Mouse (Mus musculus): ENCODE measurements at regions not wholly inside any gene's neighbourhood (a gene's known extent, or its start where the extent isn't known, plus 50 kb on each side); places are given as distances from the start of the nearest gene placed in this dataset.

GRCm38 (mm10) chr10:126094238-126094880 is 128.4 kb downstream of the Lrig3 start:
- 83% methylated on average over 16 of the region's 16 CpGs for WGBS
- no peak overlapping the region for H3K9ac ChIP-seq (ENCODE audit: low read depth, low read length)

GRCm38 (mm10) chr10:126097896-126098295 is 131.9 kb downstream of the Lrig3 start:
- TF ChIP-seq CTCF (IDR thresholded peaks at IDR 0.05; ENCODE audit: low read depth, low read length): no peak
- no peak for TF ChIP-seq POLR2A (IDR thresholded peaks at IDR 0.05; ENCODE audit: extremely low read depth, insufficient read depth, low read length)
- WGBS: 82% methylated on average over 10 of the region's 10 CpGs

More at GRCm38 (mm10) chr10:126094238-126094880, 128.4 kb downstream of the Lrig3 start:
- no peak overlapping the region for H3K4me3 ChIP-seq (ENCODE audit: insufficient read depth, low read depth, low read length)
- H3K27me3 ChIP-seq (ENCODE audit: control insufficient read depth, insufficient read depth, low read length): no peaks in the 10 kb centered on the region
- DNase-seq (ENCODE audit: extremely low read depth, low read depth, low spot score): no peak
- no peaks in the 10 kb centered on the region for H3K79me2 ChIP-seq (ENCODE audit: control insufficient read depth, insufficient read depth, low read length)
- H3K4me1 ChIP-seq (ENCODE audit: control insufficient read depth, insufficient read depth, low read length): no peaks in the 10 kb centered on the region
- H3K27ac ChIP-seq (replicated peaks; ENCODE audit: insufficient read depth, low read depth, low read length): no peak overlapping the region
- TF ChIP-seq POLR2A (IDR thresholded peaks at IDR 0.05; ENCODE audit: extremely low read depth, insufficient read depth, low read length) (no peak), CTCF (IDR thresholded peaks at IDR 0.05; ENCODE audit: low read depth, low read length) (no peak)
- no peaks in the 10 kb centered on the region for H3K36me3 ChIP-seq (ENCODE audit: control insufficient read depth, insufficient read depth, low read length)

DNA sequence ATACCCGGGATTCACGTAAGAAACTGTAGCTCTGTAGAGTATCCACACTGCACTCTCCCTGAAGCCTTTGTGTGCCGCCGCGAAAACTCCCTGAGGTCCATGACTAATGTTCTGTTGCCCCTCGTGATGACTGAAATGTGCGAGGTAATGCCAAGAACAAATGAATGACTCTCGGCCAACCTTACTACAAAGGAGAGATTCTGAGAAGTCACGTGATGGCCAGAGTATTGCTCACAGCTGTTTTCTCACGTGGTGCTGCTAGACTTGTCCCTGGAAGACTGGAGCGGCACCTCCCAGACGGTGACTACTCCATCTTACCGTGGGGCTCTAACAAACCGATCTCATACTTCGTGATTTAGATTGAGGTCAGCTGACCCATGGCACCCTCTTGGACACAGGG is 136.9 kb downstream of the Lrig3 start:
- no peaks in the 10 kb centered on the region for H3K36me3 ChIP-seq (ENCODE audit: control insufficient read depth, insufficient read depth, low read length)
- no peak overlapping the region for H3K27ac ChIP-seq (replicated peaks; ENCODE audit: insufficient read depth, low read depth, low read length)
- WGBS: 91% methylated on average over 15 of the region's 15 CpGs
- H3K4me3 ChIP-seq (ENCODE audit: insufficient read depth, low read depth, low read length): no peak overlapping the region
- H3K79me2 ChIP-seq (ENCODE audit: control insufficient read depth, insufficient read depth, low read length): no peaks in the 10 kb centered on the region
- H3K4me1 ChIP-seq (ENCODE audit: control insufficient read depth, insufficient read depth, low read length): no peaks in the 10 kb centered on the region
- DNase-seq (ENCODE audit: extremely low read depth, low read depth, low spot score): no peak
- no peak overlapping the region for H3K9ac ChIP-seq (ENCODE audit: low read depth, low read length)
- no peaks in the 10 kb centered on the region for H3K27me3 ChIP-seq (ENCODE audit: control insufficient read depth, insufficient read depth, low read length)
- no peak for TF ChIP-seq CTCF (IDR thresholded peaks at IDR 0.05; ENCODE audit: low read depth, low read length)
- no peak for TF ChIP-seq POLR2A (IDR thresholded peaks at IDR 0.05; ENCODE audit: extremely low read depth, insufficient read depth, low read length)

More at GRCm38 (mm10) chr10:126097896-126098295, 131.9 kb downstream of the Lrig3 start:
- no peak for DNase-seq (ENCODE audit: extremely low read depth, low read depth, low spot score)
- Histone ChIP-seq H3K27me3 (ENCODE audit: control insufficient read depth, insufficient read depth, low read length) (no peaks in the 10 kb centered on the region), H3K4me3 (ENCODE audit: insufficient read depth, low read depth, low read length) (no peak overlapping the region), H3K27ac (replicated peaks; ENCODE audit: insufficient read depth, low read depth, low read length) (no peak overlapping the region), H3K9ac (ENCODE audit: low read depth, low read length) (no peak overlapping the region), H3K4me1 (ENCODE audit: control insufficient read depth, insufficient read depth, low read length) (no peaks in the 10 kb centered on the region), H3K79me2 (ENCODE audit: control insufficient read depth, insufficient read depth, low read length) (no peaks in the 10 kb centered on the region), H3K36me3 (ENCODE audit: control insufficient read depth, insufficient read depth, low read length) (no peaks in the 10 kb centered on the region)

DNA sequence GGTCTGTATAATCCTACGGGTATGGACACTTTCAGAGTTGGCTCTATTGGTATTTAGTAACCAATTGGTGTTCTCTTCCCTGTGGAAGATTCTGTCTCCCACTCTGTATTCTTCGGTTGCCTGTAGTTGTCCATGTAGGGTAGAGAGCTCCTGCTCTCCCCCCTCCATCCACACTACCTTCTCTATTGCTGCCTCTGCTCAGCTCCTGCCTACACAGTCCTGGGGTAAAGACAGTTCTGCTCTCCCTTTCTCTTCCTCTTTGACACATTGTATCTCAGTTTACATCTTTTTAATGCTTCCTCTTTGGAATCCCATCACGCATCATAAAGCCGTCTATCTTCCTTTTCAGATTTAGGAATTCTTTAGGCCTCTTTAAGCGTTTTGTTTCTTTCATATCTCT is 147.1 kb downstream of the Lrig3 start:
- Histone ChIP-seq H3K27me3 (ENCODE audit: control insufficient read depth, insufficient read depth, low read length) (no peaks in the 10 kb centered on the region), H3K36me3 (ENCODE audit: control insufficient read depth, insufficient read depth, low read length) (no peaks in the 10 kb centered on the region), H3K27ac (replicated peaks; ENCODE audit: insufficient read depth, low read depth, low read length) (no peak overlapping the region), H3K9ac (ENCODE audit: low read depth, low read length) (no peak overlapping the region), H3K79me2 (ENCODE audit: control insufficient read depth, insufficient read depth, low read length) (no peaks in the 10 kb centered on the region), H3K4me3 (ENCODE audit: insufficient read depth, low read depth, low read length) (no peak overlapping the region), H3K4me1 (ENCODE audit: control insufficient read depth, insufficient read depth, low read length) (no peaks in the 10 kb centered on the region)
- 88% methylated on average over 5 of the region's 5 CpGs for WGBS
- DNase-seq (ENCODE audit: extremely low read depth, low read depth, low spot score): no peak
- TF ChIP-seq POLR2A (IDR thresholded peaks at IDR 0.05; ENCODE audit: extremely low read depth, insufficient read depth, low read length): no peak
- TF ChIP-seq CTCF (IDR thresholded peaks at IDR 0.05; ENCODE audit: low read depth, low read length): no peak

DNA sequence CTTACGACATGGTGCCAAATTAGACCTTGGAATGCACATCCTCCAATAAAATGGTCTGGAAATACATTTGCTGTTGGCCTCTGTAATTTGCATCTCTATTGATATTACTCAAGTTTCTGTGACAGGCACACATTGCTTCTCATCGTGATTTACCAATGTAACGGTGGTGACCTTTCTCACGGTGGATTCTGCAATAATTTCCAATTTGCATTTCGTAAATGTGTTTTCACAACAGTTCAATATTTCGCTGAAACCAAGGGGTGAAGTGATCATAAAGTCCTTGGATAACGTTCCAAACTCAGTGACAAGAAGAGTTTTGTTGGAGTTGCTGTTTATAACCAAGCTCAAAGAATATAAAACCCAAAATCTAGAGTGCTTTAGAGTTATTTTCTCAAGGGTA is 149.4 kb downstream of the Lrig3 start:
- Histone ChIP-seq H3K27me3 (ENCODE audit: control insufficient read depth, insufficient read depth, low read length) (no peaks in the 10 kb centered on the region), H3K79me2 (ENCODE audit: control insufficient read depth, insufficient read depth, low read length) (no peaks in the 10 kb centered on the region), H3K27ac (replicated peaks; ENCODE audit: insufficient read depth, low read depth, low read length) (no peak overlapping the region), H3K9ac (ENCODE audit: low read depth, low read length) (no peak overlapping the region), H3K36me3 (ENCODE audit: control insufficient read depth, insufficient read depth, low read length) (no peaks in the 10 kb centered on the region), H3K4me1 (ENCODE audit: control insufficient read depth, insufficient read depth, low read length) (no peaks in the 10 kb centered on the region), H3K4me3 (ENCODE audit: insufficient read depth, low read depth, low read length) (no peak overlapping the region)
- peak; percentile 66 for DNase-seq (ENCODE audit: extremely low read depth, low read depth, low spot score)
- TF ChIP-seq POLR2A (IDR thresholded peaks at IDR 0.05; ENCODE audit: extremely low read depth, insufficient read depth, low read length) (no peak), CTCF (IDR thresholded peaks at IDR 0.05; ENCODE audit: low read depth, low read length) (no peak)
- WGBS: 40% methylated on average over 7 of the region's 7 CpGs

GRCm38 (mm10) chr10:126121626-126122025 is 155.7 kb downstream of the Lrig3 start:
- TF ChIP-seq CTCF (IDR thresholded peaks at IDR 0.05; ENCODE audit: low read depth, low read length) (no peak), POLR2A (IDR thresholded peaks at IDR 0.05; ENCODE audit: extremely low read depth, insufficient read depth, low read length) (no peak)
- H3K4me1 ChIP-seq (ENCODE audit: control insufficient read depth, insufficient read depth, low read length): no peaks in the 10 kb centered on the region
- H3K36me3 ChIP-seq (ENCODE audit: control insufficient read depth, insufficient read depth, low read length): no peaks in the 10 kb centered on the region
- H3K4me3 ChIP-seq (ENCODE audit: insufficient read depth, low read depth, low read length): no peak overlapping the region
- no peak overlapping the region for H3K27ac ChIP-seq (replicated peaks; ENCODE audit: insufficient read depth, low read depth, low read length)
- no peak for DNase-seq (ENCODE audit: extremely low read depth, low read depth, low spot score)
- H3K9ac ChIP-seq (ENCODE audit: low read depth, low read length): no peak overlapping the region
- H3K79me2 ChIP-seq (ENCODE audit: control insufficient read depth, insufficient read depth, low read length): no peaks in the 10 kb centered on the region
- H3K27me3 ChIP-seq (ENCODE audit: control insufficient read depth, insufficient read depth, low read length): no peaks in the 10 kb centered on the region
- WGBS: 78% methylated on average over 10 of the region's 10 CpGs
